In genomic region chr2:89287914-89288313, GRCm38 (mm10) we compare ENCODE assay signal across 12 mouse cellular contexts.
"Had no signal": no experiment of that assay in that cellular context is flagged by ENCODE, and none has a peak within 500 bp of the region (broad histone marks: within the 10 kb centered on the region; RNA-seq: fewer than 3 reads in every experiment).

TSS of gene Olfr1229 (minus strand) at chr2:89288014.

- DNase-seq: left cerebral cortex, postnatal 4 days; liver; liver, embryonic 13.5 days; liver, postnatal 0 days; lung, adult 18-20 months; lung, adult 2 months; lung, embryonic 14.5 days; lung, postnatal 10 days; lung, postnatal 14 days; lung, postnatal 36 days; lung, postnatal 4 days; midbrain, embryonic 14.5 days had no signal
